In the genomic region with DNA sequence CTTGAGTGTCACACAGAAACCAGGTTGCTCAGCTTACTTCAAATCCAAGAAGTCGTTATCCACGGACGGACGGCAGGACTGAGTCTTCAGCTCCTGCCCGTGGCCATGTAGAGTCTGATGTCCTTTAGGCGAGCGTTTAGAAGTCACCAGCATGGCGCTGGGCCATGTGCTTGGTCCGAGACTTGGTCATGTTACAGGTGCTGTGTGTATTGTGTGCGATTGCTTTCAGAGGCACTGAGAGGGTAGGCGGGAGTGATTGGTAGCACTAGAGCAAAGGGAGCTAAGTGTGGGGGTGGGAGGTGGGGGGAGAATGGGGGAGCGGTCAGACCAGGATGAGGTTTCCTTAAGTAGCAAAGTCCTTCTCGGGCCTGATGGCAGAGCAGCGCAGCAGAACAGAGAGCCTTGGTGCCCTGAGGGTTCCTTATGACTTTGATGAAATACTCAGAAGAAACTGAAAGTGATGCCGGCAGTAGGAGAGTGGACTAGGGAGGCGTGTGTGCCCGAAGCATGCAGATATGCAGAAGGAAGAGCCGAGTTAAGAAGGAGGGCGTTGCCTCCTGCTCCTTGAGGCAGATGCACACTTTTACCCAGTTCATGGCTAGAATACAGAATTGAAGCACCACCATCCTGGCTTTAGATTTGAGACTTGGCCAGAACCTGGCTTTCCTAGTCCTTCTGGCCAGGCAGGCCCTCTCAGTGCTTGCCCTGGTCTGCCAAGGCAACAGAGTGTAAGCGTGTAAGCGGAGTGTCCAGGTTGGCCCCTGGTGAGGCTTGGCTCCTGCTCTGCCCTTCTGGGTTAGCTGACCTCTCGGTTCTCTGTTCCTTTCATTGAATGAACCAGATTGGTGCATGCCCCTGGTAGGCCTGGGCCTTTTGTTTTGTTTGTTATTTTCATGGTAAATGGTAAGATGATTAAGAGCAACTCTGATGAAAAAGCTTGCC, we compare ENCODE assay signal across 9 mouse cellular contexts. TPM values are rescaled to one million over a fixed set of nuclear protein-coding genes. Genes with fewer than 3 reads are reported as not detected.
DNase-seq lines count a peak whose midpoint lies in the region; ATAC-seq and TF ChIP-seq lines count a peak whose summit lies in the region.
"Had no signal": no experiment of that assay in that cellular context is flagged by ENCODE, and none has a peak within 500 bp of the region (broad histone marks: within the 10 kb centered on the region; RNA-seq: fewer than 3 reads in every experiment).

No protein-coding gene starts in this region.

- H3K9ac ChIP-seq in embryonic facial prominence, embryonic 13.5 days: 0 out of 2 replicates have a peak overlapping the region, but pooled peaks have one; percentile 3
- H3K9ac ChIP-seq in liver, embryonic 14.5 days (replicated peaks): peak overlapping the region; percentile 23; the same call in 1 of the 2 replicates
- H3K9ac ChIP-seq in forebrain, embryonic 12.5 days: no peak overlapping the region
- H3K9ac ChIP-seq: neural tube, embryonic 12.5 days had no signal

- no peak overlapping the region for H3K4me2 ChIP-seq in embryonic facial prominence, embryonic 13.5 days
- H3K4me2 ChIP-seq in liver, embryonic 14.5 days (ENCODE audit: low read depth): peak overlapping the region; percentile 71
- H3K4me2 ChIP-seq in forebrain, embryonic 12.5 days: no peak overlapping the region
- H3K4me2 ChIP-seq: neural tube, embryonic 12.5 days had no signal

- no peak for TF ChIP-seq CTCF in liver, embryonic 14.5 days (IDR thresholded peaks at IDR 0.05; ENCODE audit: low read depth)

- no peak for TF ChIP-seq EP300 in liver, embryonic 14.5 days (IDR thresholded peaks at IDR 0.05; ENCODE audit: low read depth)

- peak; percentile 23 for DNase-seq in kidney, adult 18-20 months
- DNase-seq in kidney, postnatal 14 days: no peak
- peak; percentile 38 for DNase-seq in MEL-GATA-1-ER (ENCODE audit: extremely low read depth, low read depth)
- DNase-seq in liver, embryonic 14.5 days (ENCODE audit: low read depth in 3 of 3, low spot score in 3 of 3): peak in 1 of 3 experiments; percentile 41
- no peak for DNase-seq in urinary bladder, postnatal 10 days (ENCODE audit: low spot score)
- DNase-seq in adrenal gland, postnatal 14 days: no peak

- no peaks in the 10 kb centered on the region for H3K27me3 ChIP-seq in embryonic facial prominence, embryonic 13.5 days
- H3K27me3 ChIP-seq in liver, embryonic 14.5 days (ENCODE audit: control insufficient read depth, insufficient read depth, low read length): no peaks in the 10 kb centered on the region
- H3K27me3 ChIP-seq in forebrain, embryonic 12.5 days: no peaks in the 10 kb centered on the region
- H3K27me3 ChIP-seq: neural tube, embryonic 12.5 days had no signal

- no peak overlapping the region for H3K4me3 ChIP-seq in embryonic facial prominence, embryonic 13.5 days
- H3K4me3 ChIP-seq in liver, embryonic 14.5 days (ENCODE audit: insufficient read depth in 1 of 2, low read depth in 2 of 2, low read length in 2 of 2): peak overlapping the region; percentile 51 to 54
- no peak overlapping the region for H3K4me3 ChIP-seq in forebrain, embryonic 12.5 days (replicated peaks)
- H3K4me3 ChIP-seq: neural tube, embryonic 12.5 days had no signal

- no peaks in the 10 kb centered on the region for H3K9me3 ChIP-seq in embryonic facial prominence, embryonic 13.5 days
- no peaks in the 10 kb centered on the region for H3K9me3 ChIP-seq in liver, embryonic 14.5 days (ENCODE audit: control insufficient read depth, low read length)
- H3K9me3 ChIP-seq in forebrain, embryonic 12.5 days: no peaks in the 10 kb centered on the region
- H3K9me3 ChIP-seq: neural tube, embryonic 12.5 days had no signal

- peaks cover 13% of the 10 kb centered on the region; the same call in 1 of the 2 replicates for H3K36me3 ChIP-seq in embryonic facial prominence, embryonic 13.5 days
- no peaks in the 10 kb centered on the region for H3K36me3 ChIP-seq in liver, embryonic 14.5 days (replicated peaks; ENCODE audit: control insufficient read depth, insufficient read depth, low read depth)
- no peaks in the 10 kb centered on the region for H3K36me3 ChIP-seq in forebrain, embryonic 12.5 days (replicated peaks)
- H3K36me3 ChIP-seq: neural tube, embryonic 12.5 days had no signal

- ATAC-seq in embryonic facial prominence, embryonic 13.5 days (ENCODE audit: insufficient number of reproducible peaks, insufficient read depth, low FRiP score, low TSS enrichment, low read depth): no peak
- peak; percentile 65 for ATAC-seq in liver, embryonic 14.5 days (ENCODE audit: insufficient read depth)
- ATAC-seq in forebrain, embryonic 12.5 days (ENCODE audit: low FRiP score): no peak

- 80% methylated on average over 22 of the region's 22 CpGs for WGBS in embryonic facial prominence, embryonic 13.5 days
- WGBS in liver, embryonic 14.5 days (ENCODE audit: insufficient replicate concordance): 50% methylated on average over 22 of the region's 22 CpGs
- 86% methylated on average over 22 of the region's 22 CpGs for WGBS in forebrain, embryonic 12.5 days

- H3K27ac ChIP-seq in embryonic facial prominence, embryonic 13.5 days: peak overlapping the region; percentile 28; the same call in 1 of the 2 replicates
- H3K27ac ChIP-seq in liver, embryonic 14.5 days: peak overlapping the region; percentile 41
- H3K27ac ChIP-seq in forebrain, embryonic 12.5 days: no peak overlapping the region
- H3K27ac ChIP-seq: neural tube, embryonic 12.5 days had no signal

- H3K4me1 ChIP-seq in embryonic facial prominence, embryonic 13.5 days: peaks cover 6% of the 10 kb centered on the region; the same call in 1 of the 2 replicates
- peaks cover 31 to 47% of the 10 kb centered on the region in 2 experiments for H3K4me1 ChIP-seq in liver, embryonic 14.5 days (replicated peaks; ENCODE audit: control insufficient read depth in 2 of 2, insufficient read depth in 2 of 2, low read length in 1 of 2)
- H3K4me1 ChIP-seq in forebrain, embryonic 12.5 days: peaks cover 13% of the 10 kb centered on the region

RNA-seq across cellular contexts. Expression of gene Ppp2r5c, which starts 51.6 kb away (rescaled TPM):
- 151 TPM in 2 replicates for polyA plus RNA-seq in embryonic facial prominence, embryonic 13.5 days (2015; fragmentation: Nextera tagmentation; extraction: Ambion mirVana)
- polyA plus RNA-seq in liver, embryonic 14.5 days (2012; rRNA removed): 13.8 and 22.6 TPM in 2 replicates
- 70.8 and 75.6 TPM in 2 replicates for polyA plus RNA-seq in liver, embryonic 14.5 days (2014; fragmentation: Nextera tagmentation; extraction: Ambion mirVana)
- total RNA-seq in adrenal gland, postnatal 14 days (2021): 102 and 107 TPM in 2 replicates
- 152 and 157 TPM in 2 replicates for polyA plus RNA-seq in forebrain, embryonic 12.5 days (2016; fragmentation: Nextera tagmentation; extraction: Ambion mirVana)

Comparison
In these comparisons a context has a peak if more than half of its experiments do, and no peak if none do; other contexts are left out.
1. DNase-seq: peak in kidney, adult 18-20 months (single experiment) and MEL-GATA-1-ER (single experiment); none in kidney, postnatal 14 days (single experiment), urinary bladder, postnatal 10 days (single experiment) and adrenal gland, postnatal 14 days (single experiment).
2. H3K4me3 ChIP-seq: peak in liver, embryonic 14.5 days (2 of 2); none in embryonic facial prominence, embryonic 13.5 days (single experiment) and forebrain, embryonic 12.5 days (single experiment).